Mouse (Mus musculus) testis, adult 2 months (tissue): ENCODE measurements around the gene Bsn.

Experiments
- CTCF ChIP-seq: fragments of 200-500 bp; IDR thresholded peaks from 2 replicates; pipeline ENCODE4 v1.5.1; 2012; ENCODE audit warnings: low read depth, mild to moderate bottlenecking, inconsistent platforms, low read length, moderate library complexity; ENCODE audit not compliant: control insufficient read depth, insufficient read depth, insufficient replicate concordance
- POLR2A ChIP-seq: fragments of 200-500 bp; IDR thresholded peaks from 2 replicates; pipeline ENCODE4 v1.6.1; 2012; ENCODE audit warnings: low read depth, mild to moderate bottlenecking, inconsistent platforms, low read length, moderate library complexity; ENCODE audit not compliant: control insufficient read depth

GRCm38 (mm10) chr9:108104766-108105548, 85.2 kb downstream of the Bsn start:
- TF ChIP-seq CTCF (no peak), POLR2A (no peak)
